7 mouse cellular contexts compared by ENCODE assay signal in genomic region chr3:107036458-107037039, GRCm38 (mm10). TPM values are rescaled to one million over a fixed set of nuclear protein-coding genes. Genes with fewer than 3 reads are reported as not detected.
DNase-seq lines count a peak whose midpoint lies in the region; ATAC-seq and TF ChIP-seq lines count a peak whose summit lies in the region.

No protein-coding gene starts in this region.

- H3K27ac ChIP-seq in lung, embryonic 14.5 days (ENCODE audit: low read depth): no peak overlapping the region
- H3K27ac ChIP-seq in cortical plate, adult 2 months (ENCODE audit: insufficient read depth, low read length): peak overlapping the region; percentile 78
- H3K27ac ChIP-seq in limb, embryonic 10.5 days: peak overlapping the region; percentile 97
- H3K27ac ChIP-seq in midbrain, postnatal 0 days (ENCODE audit: low read depth, low read length): peak overlapping the region; percentile 90
- peak overlapping the region; percentile 93 for H3K27ac ChIP-seq in thymus, adult 2 months (ENCODE audit: control insufficient read depth, insufficient read depth, low read length)

- under 1% methylated on average over 55 of the region's 55 CpGs for WGBS in lung, embryonic 14.5 days
- 1% methylated on average over 54 of the region's 55 CpGs for WGBS in limb, embryonic 10.5 days
- WGBS in midbrain, postnatal 0 days: 1% methylated on average over 36 of the region's 55 CpGs
- under 1% methylated on average over 55 of the region's 55 CpGs for WGBS in thymus, adult 2 months

- intact Hi-C loops in heart, postnatal 10 days (cut with DNase I): no loop called here

- H3K27me3 ChIP-seq in lung, embryonic 14.5 days (ENCODE audit: insufficient read depth, low read length): peaks cover 8% of the 10 kb centered on the region; the same call in 1 of the 2 replicates
- peaks cover 16% of the 10 kb centered on the region for H3K27me3 ChIP-seq in limb, embryonic 10.5 days (ENCODE audit: low read depth, poor library complexity, severe bottlenecking)
- no peaks in the 10 kb centered on the region for H3K27me3 ChIP-seq in midbrain, postnatal 0 days (ENCODE audit: insufficient read depth, low read length)
- no peaks in the 10 kb centered on the region for H3K27me3 ChIP-seq in thymus, adult 2 months (ENCODE audit: control insufficient read depth, insufficient read depth, low read length)

- H3K4me1 ChIP-seq in lung, embryonic 14.5 days (ENCODE audit: insufficient read depth): peaks cover 5% of the 10 kb centered on the region; the same call in 1 of the 2 replicates
- no peaks in the 10 kb centered on the region; the same call in 1 of the 2 replicates for H3K4me1 ChIP-seq in cortical plate, adult 2 months (ENCODE audit: control insufficient read depth, insufficient read depth, low read length)
- peaks cover 23% of the 10 kb centered on the region for H3K4me1 ChIP-seq in limb, embryonic 10.5 days
- H3K4me1 ChIP-seq in midbrain, postnatal 0 days (ENCODE audit: insufficient read depth, low read length): peaks cover 5% of the 10 kb centered on the region; the same call in 1 of the 2 replicates
- H3K4me1 ChIP-seq in thymus, adult 2 months (replicated peaks; ENCODE audit: control insufficient read depth, insufficient read depth, low read length): peaks cover 4% of the 10 kb centered on the region; the same call in 1 of the 2 replicates

- H3K4me3 ChIP-seq in lung, embryonic 14.5 days (ENCODE audit: low read depth, low read length): peak overlapping the region; percentile 65
- peak overlapping the region; percentile 75 for H3K4me3 ChIP-seq in cortical plate, adult 2 months (ENCODE audit: insufficient read depth, low read length)
- peak overlapping the region; percentile 76 for H3K4me3 ChIP-seq in limb, embryonic 10.5 days
- H3K4me3 ChIP-seq in midbrain, postnatal 0 days (ENCODE audit: low read depth, low read length): peak overlapping the region; percentile 81
- peak overlapping the region; percentile 89 for H3K4me3 ChIP-seq in thymus, adult 2 months (ENCODE audit: control insufficient read depth, insufficient read depth, low read length)

- H3K36me3 ChIP-seq in lung, embryonic 14.5 days (ENCODE audit: insufficient read depth): no peaks in the 10 kb centered on the region
- H3K36me3 ChIP-seq in limb, embryonic 10.5 days: no peaks in the 10 kb centered on the region
- no peaks in the 10 kb centered on the region for H3K36me3 ChIP-seq in midbrain, postnatal 0 days (ENCODE audit: insufficient read depth, low read length)
- H3K36me3 ChIP-seq in thymus, adult 2 months (ENCODE audit: control insufficient read depth, insufficient read depth, low read length): no peaks in the 10 kb centered on the region

- H3K9me3 ChIP-seq in lung, embryonic 14.5 days (ENCODE audit: low read depth, low read length): no peaks in the 10 kb centered on the region
- no peaks in the 10 kb centered on the region for H3K9me3 ChIP-seq in limb, embryonic 10.5 days (replicated peaks)
- H3K9me3 ChIP-seq in midbrain, postnatal 0 days (ENCODE audit: low read length): no peaks in the 10 kb centered on the region

- peak overlapping the region; percentile 59 for H3K9ac ChIP-seq in lung, embryonic 14.5 days
- peak overlapping the region; percentile 91 for H3K9ac ChIP-seq in midbrain, postnatal 0 days (replicated peaks; ENCODE audit: low read length, poor library complexity, severe bottlenecking)

- TF ChIP-seq CTCF in lung, embryonic 14.5 days (IDR thresholded peaks at IDR 0.05; ENCODE audit: low read depth): peak; percentile 20; the same call in 1 of the 2 replicates
- no peak for TF ChIP-seq CTCF in cortical plate, adult 2 months (IDR thresholded peaks at IDR 0.05; ENCODE audit: extremely low read depth, insufficient read depth, low read length)
- TF ChIP-seq CTCF in midbrain, postnatal 0 days (IDR thresholded peaks at IDR 0.05): peak; percentile 43
- TF ChIP-seq CTCF in thymus, adult 2 months (IDR thresholded peaks at IDR 0.05; ENCODE audit: borderline replicate concordance, control insufficient read depth, extremely low read depth, insufficient read depth, low read length, poor library complexity): 0 out of 2 replicates have a peak, but pooled peaks have one; percentile 10

- no peak; the same call in 1 of the 2 replicates for ATAC-seq in lung, embryonic 14.5 days (ENCODE audit: insufficient read depth)
- peak; percentile 68 for ATAC-seq in midbrain, postnatal 0 days (ENCODE audit: low FRiP score)

- H3K4me2 ChIP-seq in lung, embryonic 14.5 days: peak overlapping the region; percentile 99
- H3K4me2 ChIP-seq in midbrain, postnatal 0 days (ENCODE audit: low read depth, low read length, poor library complexity, severe bottlenecking): peak overlapping the region; percentile 79

- no peak for DNase-seq in lung, embryonic 14.5 days
- DNase-seq in lung, postnatal 36 days: no peak
- peak; percentile 17 to 23 for DNase-seq in heart, postnatal 10 days
- peak; percentile 70 for DNase-seq in limb, embryonic 10.5 days (ENCODE audit: low spot score)
- DNase-seq in midbrain, postnatal 0 days (ENCODE audit: low spot score): peak; percentile 60
- peak; percentile 63 for DNase-seq in thymus, adult 2 months

- no peak for TF ChIP-seq POLR2A in cortical plate, adult 2 months (IDR thresholded peaks at IDR 0.05; ENCODE audit: extremely low read depth, insufficient read depth, low read length)
- TF ChIP-seq POLR2A in thymus, adult 2 months (IDR thresholded peaks at IDR 0.05; ENCODE audit: control insufficient read depth, extremely low read depth, insufficient read depth, low read length, poor library complexity): no peak

RNA-seq across cellular contexts. Expression of gene Kcna3, which starts 0.6 kb away (rescaled TPM):
- polyA plus RNA-seq in lung, embryonic 14.5 days (2014; fragmentation: Nextera tagmentation; extraction: Ambion mirVana): 2.9 and 4.5 TPM in 2 replicates
- polyA plus RNA-seq in cortical plate, adult 2 months (2012; rRNA removed): 5.6 and 6.6 TPM in 2 replicates
- under 1 TPM; 0.36 to 0.45 TPM for total RNA-seq in heart, postnatal 10 days (2021)
- polyA plus RNA-seq in limb, embryonic 10.5 days (2016; fragmentation: Nextera tagmentation; extraction: Ambion mirVana): 2.0 and 2.1 TPM in 2 replicates
- total RNA-seq in midbrain, postnatal 0 days (2014; rRNA removed): 66.1 and 74.0 TPM in 2 replicates
- 15.6 and 16.0 TPM in 2 replicates for polyA plus RNA-seq in midbrain, postnatal 0 days (2015; fragmentation: Nextera tagmentation; extraction: Ambion mirVana)
- polyA plus RNA-seq in thymus, adult 2 months (2012; rRNA removed): 151 and 202 TPM in 2 replicates

Comparison
In these comparisons a context has a peak if more than half of its experiments do, and no peak if none do; other contexts are left out.
1. DNase-seq: peak in heart, postnatal 10 days (2 of 2), limb, embryonic 10.5 days (single experiment), midbrain, postnatal 0 days (single experiment) and thymus, adult 2 months (single experiment); none in lung, embryonic 14.5 days (single experiment) and lung, postnatal 36 days (single experiment).
2. Peak in every context shown above with its lines, with median percentiles within 50 percentile points of each other: H3K4me3 ChIP-seq.